Mouse (Mus musculus): Measurements from ENCODE around the gene Fbxl17.

Gene Fbxl17

GRCm38 (mm10) chr17:63459712-63460495 lies 39.9 kb downstream of the Fbxl17 start:
- no peak for DNase-seq (ENCODE audit: low read depth, low spot score)

- DNase-seq (ENCODE audit: low read depth, low spot score), result no peak
These were observed 41.8 kb downstream of the Fbxl17 start for GRCm38 (mm10) chr17:63458052-63458451.

GRCm38 (mm10) chr17:63451311-63452006 lies 48.4 kb downstream of the Fbxl17 start:
- no peak for DNase-seq (ENCODE audit: low read depth, low spot score)

GRCm38 (mm10) chr17:63447691-63448090 lies 52.1 kb downstream of the Fbxl17 start:
- no peak for DNase-seq (ENCODE audit: low read depth, low spot score)

- DNase-seq (ENCODE audit: low read depth, low spot score), result no peak
These were observed 52.7 kb downstream of the Fbxl17 start for GRCm38 (mm10) chr17:63446971-63447679.

GRCm38 (mm10) chr17:63445212-63445611 lies 54.6 kb downstream of the Fbxl17 start:
- no peak for DNase-seq (ENCODE audit: low read depth, low spot score)

GRCm38 (mm10) chr17:63437424-63437823 lies 62.4 kb downstream of the Fbxl17 start:
- DNase-seq (ENCODE audit: low read depth, low spot score), result no peak

GRCm38 (mm10) chr17:63434081-63434480 lies 65.7 kb downstream of the Fbxl17 start:
- DNase-seq (ENCODE audit: low read depth, low spot score), result peak; percentile 72

- DNase-seq (ENCODE audit: low read depth, low spot score), result no peak
These were observed 68.2 kb downstream of the Fbxl17 start for GRCm38 (mm10) chr17:63431650-63432049.

- DNase-seq (ENCODE audit: low read depth, low spot score), result no peak
These were observed 69.3 kb downstream of the Fbxl17 start for GRCm38 (mm10) chr17:63430395-63431075.

GRCm38 (mm10) chr17:63423851-63424250 lies 76.0 kb downstream of the Fbxl17 start:
- no peak for DNase-seq (ENCODE audit: low read depth, low spot score)

- no peak for DNase-seq (ENCODE audit: low read depth, low spot score)
These were observed 77.1 kb downstream of the Fbxl17 start for GRCm38 (mm10) chr17:63422685-63423084.

GRCm38 (mm10) chr17:63421864-63422263 lies 78.0 kb downstream of the Fbxl17 start:
- peak; percentile 7 for DNase-seq (ENCODE audit: low read depth, low spot score)

- no peak for DNase-seq (ENCODE audit: low read depth, low spot score)
These were observed 80.3 kb downstream of the Fbxl17 start for GRCm38 (mm10) chr17:63419503-63419902.

- peak; percentile 61 for DNase-seq (ENCODE audit: low read depth, low spot score)
These were observed 85.7 kb downstream of the Fbxl17 start for GRCm38 (mm10) chr17:63413973-63414580.

GRCm38 (mm10) chr17:63411564-63411963 lies 88.3 kb downstream of the Fbxl17 start:
- DNase-seq (ENCODE audit: low read depth, low spot score), result no peak

- no peak for DNase-seq (ENCODE audit: low read depth, low spot score)
These were observed 89.7 kb downstream of the Fbxl17 start for GRCm38 (mm10) chr17:63410101-63410500.

- DNase-seq (ENCODE audit: low read depth, low spot score), result no peak
These were observed 93.9 kb downstream of the Fbxl17 start for GRCm38 (mm10) chr17:63405955-63406354.

- DNase-seq (ENCODE audit: low read depth, low spot score), result no peak
These were observed 94.3 kb downstream of the Fbxl17 start for GRCm38 (mm10) chr17:63405471-63405870.

- peak; percentile 18 for DNase-seq (ENCODE audit: low read depth, low spot score)
These were observed 94.8 kb downstream of the Fbxl17 start for GRCm38 (mm10) chr17:63404968-63405367.

GRCm38 (mm10) chr17:63403801-63404415 lies 95.9 kb downstream of the Fbxl17 start:
- DNase-seq (ENCODE audit: low read depth, low spot score), result no peak

Data from 3T3-L1 (cell line).